Mouse (Mus musculus) brain, embryonic 18.5 days (tissue): ENCODE measurements around the gene Katnb1.

Experiments
- DNase-seq: peaks from one replicate; pipeline ENCODE4 v3.0.0-alpha.2; 2012; ENCODE audit warnings: low read depth, low spot score

Gene Katnb1

GRCm38 (mm10) chr8:95080381-95081341, at the start of gene Katnb1:
Gene Katnb1, plus strand, starts transcription at chr8:95081186.
- peak; percentile 100 for DNase-seq

GRCm38 (mm10) chr8:95037106-95037925, 43.7 kb upstream of the Katnb1 start:
- DNase-seq, result peak; percentile 66

GRCm38 (mm10) chr8:95041883-95042784, 38.9 kb upstream of the Katnb1 start:
- DNase-seq, result no peak

DNA sequence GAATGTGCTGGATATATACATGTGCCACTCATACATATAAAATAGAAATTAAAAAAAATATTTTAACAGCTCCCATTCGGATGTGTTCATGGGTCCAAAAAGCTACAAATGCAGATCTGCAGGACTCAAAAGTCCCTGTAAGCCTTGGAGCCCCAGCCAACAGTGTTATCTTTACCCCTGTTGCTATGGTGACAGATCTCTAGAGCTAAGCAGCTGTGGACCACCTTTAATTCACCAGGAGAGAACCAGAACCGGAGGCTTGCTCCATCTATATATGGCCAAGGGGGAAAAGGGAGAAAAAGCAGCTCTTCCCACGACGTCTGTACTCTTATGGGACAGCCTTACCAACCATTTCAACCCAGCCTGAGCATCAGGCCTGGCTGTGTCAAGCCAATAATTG, 36.2 kb upstream of the Katnb1 start:
- DNase-seq, result peak; percentile 14

DNA sequence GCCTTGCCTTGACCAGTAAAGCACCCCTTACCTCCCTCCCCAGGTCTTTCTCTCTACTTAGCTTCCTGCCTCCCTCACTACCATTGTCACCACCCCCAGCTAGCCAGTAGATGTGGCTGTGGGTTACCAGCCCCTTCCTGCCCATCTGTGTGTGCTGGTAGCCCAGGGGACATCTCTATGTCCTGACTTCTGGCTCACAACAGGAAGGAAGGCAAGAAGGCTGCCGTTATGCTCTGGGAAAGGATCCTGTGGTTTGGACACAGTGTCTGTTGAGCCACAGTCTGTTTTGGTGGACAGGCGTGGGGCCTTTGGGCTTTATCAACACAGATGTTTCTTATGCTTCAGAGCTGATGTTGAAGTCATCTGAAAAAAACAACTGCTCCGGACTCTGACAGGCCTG, 34.0 kb upstream of the Katnb1 start:
- no peak for DNase-seq

GRCm38 (mm10) chr8:95047884-95048680, 32.9 kb upstream of the Katnb1 start:
- DNase-seq, result no peak

GRCm38 (mm10) chr8:95049636-95050035, 31.4 kb upstream of the Katnb1 start:
- no peak for DNase-seq

DNA sequence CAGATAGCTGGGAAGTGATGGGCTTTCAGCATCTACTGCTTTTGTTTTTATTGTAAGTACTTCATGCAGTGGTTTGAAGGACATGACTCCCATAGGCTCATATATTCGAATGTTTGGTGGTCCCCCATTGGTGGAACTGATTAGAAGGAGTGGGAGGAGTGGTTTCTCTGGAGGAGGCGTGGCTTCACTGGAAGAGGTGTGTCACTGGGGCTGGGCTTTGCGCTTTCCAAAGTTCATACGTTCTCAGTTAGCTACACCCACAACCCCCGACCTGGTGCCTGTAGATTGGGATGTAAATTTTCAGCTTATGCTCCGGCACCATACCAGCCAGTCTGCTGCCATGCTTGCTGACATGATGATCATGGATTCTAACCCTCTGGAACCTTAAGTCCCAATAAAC, 26.5 kb upstream of the Katnb1 start:
- no peak for DNase-seq

GRCm38 (mm10) chr8:95054927-95055510, 26.0 kb upstream of the Katnb1 start, which contains the start of gene Drc7:
Gene Drc7, plus strand, starts transcription at chr8:95055103.
- DNase-seq, result peak; percentile 18

DNA sequence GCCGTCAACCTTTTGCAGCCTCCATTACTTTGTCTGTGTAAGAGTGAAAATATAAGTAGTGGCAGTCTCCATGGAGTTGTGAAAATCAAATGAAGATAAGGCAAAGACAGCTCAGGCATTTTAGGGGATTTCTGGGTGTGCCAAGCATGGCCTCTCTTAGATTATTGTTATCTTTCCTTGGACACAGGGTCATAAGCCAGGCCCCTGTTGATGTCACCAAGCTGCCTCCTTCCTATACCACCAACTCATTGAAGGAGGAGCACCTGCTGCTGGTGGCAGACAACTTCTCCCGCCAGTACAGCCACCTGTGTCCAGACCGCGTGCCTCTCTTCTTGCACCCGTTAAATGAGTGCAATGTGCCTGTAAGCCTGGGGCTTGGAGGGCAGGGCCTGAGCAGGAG, 24.6 kb upstream of the Katnb1 start:
- no peak for DNase-seq

DNA sequence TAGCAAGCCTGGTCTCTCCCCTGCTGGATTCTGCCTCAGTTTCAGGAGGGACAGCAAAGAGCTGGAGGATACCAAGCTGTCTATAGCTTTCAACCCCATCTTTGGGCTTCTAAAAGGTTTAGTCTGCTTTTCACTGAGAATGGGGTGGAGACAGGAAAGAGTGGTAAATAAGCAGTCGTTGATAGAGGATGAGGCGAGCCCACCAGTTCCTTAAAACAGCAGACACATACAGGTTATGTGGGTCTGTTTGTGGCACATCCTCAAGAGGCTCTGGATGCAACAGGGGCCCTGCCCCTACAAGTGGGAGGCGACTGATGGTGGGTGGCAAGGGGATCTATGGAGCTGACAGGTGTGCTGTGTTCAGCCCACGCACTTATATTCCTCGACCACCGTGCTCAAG, 22.3 kb upstream of the Katnb1 start:
- DNase-seq, result no peak

GRCm38 (mm10) chr8:95059812-95060533, 21.0 kb upstream of the Katnb1 start:
- no peak for DNase-seq

GRCm38 (mm10) chr8:95064531-95064930, 16.5 kb upstream of the Katnb1 start:
- DNase-seq, result no peak

DNA sequence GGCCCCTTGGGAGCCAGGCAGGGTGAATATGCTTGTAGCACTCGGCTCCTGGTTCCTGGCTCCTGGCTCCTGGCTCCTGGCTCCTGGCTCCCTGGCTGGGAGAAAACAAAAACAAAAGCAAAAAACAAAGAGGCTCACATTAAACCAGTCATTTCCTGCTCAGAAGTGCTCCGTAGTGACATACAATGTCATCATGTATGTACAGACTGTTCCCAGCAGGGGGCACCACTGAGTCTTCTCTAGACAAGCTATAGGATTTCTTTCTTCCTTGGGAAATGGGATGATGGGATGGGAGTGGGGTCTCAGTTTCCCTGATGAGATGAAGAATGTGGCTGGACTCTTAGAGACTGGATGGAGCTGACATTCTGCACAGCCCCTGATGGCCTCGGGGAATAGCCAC, 13.4 kb upstream of the Katnb1 start:
- DNase-seq, result no peak

DNA sequence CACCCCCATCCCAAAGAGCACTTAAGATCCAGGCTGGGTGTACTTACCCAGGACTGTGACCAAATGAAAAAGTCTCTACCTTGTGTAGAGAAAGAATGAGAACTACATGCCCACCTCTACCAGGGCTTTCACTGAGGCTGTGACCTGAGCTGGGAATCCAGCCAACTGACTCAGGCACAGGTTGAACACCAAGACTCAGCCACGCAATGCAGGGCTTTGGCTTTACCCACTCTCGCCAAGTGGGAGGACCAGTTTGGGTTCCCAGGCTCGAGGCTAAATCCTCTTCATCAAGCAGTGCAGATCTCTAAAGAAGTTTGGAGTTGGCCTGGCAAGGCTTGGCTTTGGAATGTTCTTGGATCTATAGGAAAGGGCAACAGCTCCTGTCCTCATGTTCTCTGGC, 5.5 kb upstream of the Katnb1 start:
- no peak for DNase-seq

GRCm38 (mm10) chr8:95076151-95076550, 4.8 kb upstream of the Katnb1 start:
- DNase-seq, result no peak

GRCm38 (mm10) chr8:95078055-95078454, 2.9 kb upstream of the Katnb1 start:
- DNase-seq, result no peak

- no peak for DNase-seq
Observed at GRCm38 (mm10) chr8:95079305-95079704, 1.7 kb upstream of the Katnb1 start.

DNA sequence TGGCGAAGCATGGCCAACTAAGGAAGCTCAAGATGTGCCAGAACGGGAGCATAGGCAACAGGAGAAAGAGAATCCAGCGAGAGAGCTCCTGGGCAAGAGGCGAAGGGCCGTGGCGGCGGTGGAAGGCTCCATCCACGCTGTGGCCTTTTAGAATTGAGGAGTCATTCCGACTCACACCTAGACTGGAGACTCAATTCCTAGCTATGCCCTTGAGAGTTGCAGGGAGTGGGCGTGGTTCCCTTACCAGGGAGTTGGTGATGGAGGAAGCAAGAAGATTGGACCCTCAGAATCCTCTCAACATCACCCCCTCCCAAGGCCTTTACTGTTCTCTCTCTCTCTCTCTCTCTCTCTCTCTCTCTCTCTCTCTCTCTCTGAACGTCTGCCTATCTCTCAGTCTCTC, 664 bp downstream of the Katnb1 start:
- no peak for DNase-seq

GRCm38 (mm10) chr8:95084261-95084660, 3.3 kb downstream of the Katnb1 start:
- no peak for DNase-seq
